Mouse (Mus musculus) G1E (cell line): ENCODE results near the gene Npw. TPM values are rescaled to one million over a fixed set of nuclear protein-coding genes. Genes with fewer than 3 reads are reported as not detected.

ENCODE experiments used
- ATAC-seq: 2 replicates; pipeline ENCODE4 v1.8.0; 2016; ENCODE audit warnings: mild to moderate bottlenecking; ENCODE audit not compliant: insufficient number of reproducible peaks, poor library complexity, low FRiP score, severe bottlenecking; ENCODE audit errors: extremely low read depth
- DNase-seq: peaks from one replicate; pipeline ENCODE4 v3.0.0; 2012; ENCODE audit warnings: low spot score
- H3K27me3 ChIP-seq: 2 replicates; pipeline ENCODE4 v1.6.1; 2012; ENCODE audit warnings: mild to moderate bottlenecking, low read length, inconsistent platforms; ENCODE audit not compliant: insufficient read depth
- H3K36me3 ChIP-seq: replicated peaks from 2 replicates; pipeline ENCODE3; 2012; ENCODE audit warnings: mild to moderate bottlenecking, inconsistent platforms
- H3K4me1 ChIP-seq: 2 replicates; pipeline ENCODE4 v1.6.1; 2012; ENCODE audit warnings: low read depth, low read length, inconsistent platforms, mixed read lengths; ENCODE audit not compliant: insufficient read depth
- H3K4me3 ChIP-seq: 2 replicates; pipeline ENCODE4 v1.5.1; 2012; ENCODE audit warnings: low read depth, mild to moderate bottlenecking, inconsistent platforms, low read length, moderate library complexity, mixed read lengths
- H3K9me3 ChIP-seq: replicated peaks from 2 replicates; pipeline ENCODE4 v1.6.1; 2012; ENCODE audit warnings: inconsistent platforms
- CTCF ChIP-seq: IDR thresholded peaks from 2 replicates; pipeline ENCODE4 v1.5.1; 2012; ENCODE audit warnings: low read depth, low read length, inconsistent platforms, mixed read lengths
- GATA1 ChIP-seq: IDR thresholded peaks from 2 replicates; pipeline ENCODE4 v1.6.1; 2012; ENCODE audit warnings: borderline replicate concordance, low read length, inconsistent platforms, mixed read lengths
- GATA2 ChIP-seq: IDR thresholded peaks from 2 replicates; pipeline ENCODE4 v1.6.1; 2012; ENCODE audit warnings: low read depth, low read length, inconsistent platforms, borderline replicate concordance
- POLR2AphosphoS5 ChIP-seq: IDR thresholded peaks from 2 replicates; pipeline ENCODE4 v1.6.1; 2012; ENCODE audit warnings: low read depth, low read length, inconsistent platforms; ENCODE audit not compliant: insufficient replicate concordance
- TAL1 ChIP-seq: conservative IDR thresholded peaks from 2 replicates; pipeline ENCODE4 v1.6.1; 2012; ENCODE audit warnings: low read depth, low read length, inconsistent platforms, mixed read lengths
- polyA plus RNA-seq: library from polyadenylated mRNA; stranded (reverse); fragments of >175 nt; gene quantifications from 2 replicates; pipeline ENCODE4 v1.2.3, GENCODE M21; 2012
- total RNA-seq, 2 experiments: library from RNA; stranded (forward) in 1 of 2; stranded (reverse) in 1 of 2; fragments of 200-1000 nt in 1 of 2; fragments of >200 nt in 1 of 2; fragmentation: Nextera tagmentation in 1 of 2; gene quantifications; 2 replicates each; pipeline ENCODE4 v1.2.3; 2014 to 2017

The Npw gene
- total and polyA plus RNA-seq, 3 experiments, result not detected

DNA sequence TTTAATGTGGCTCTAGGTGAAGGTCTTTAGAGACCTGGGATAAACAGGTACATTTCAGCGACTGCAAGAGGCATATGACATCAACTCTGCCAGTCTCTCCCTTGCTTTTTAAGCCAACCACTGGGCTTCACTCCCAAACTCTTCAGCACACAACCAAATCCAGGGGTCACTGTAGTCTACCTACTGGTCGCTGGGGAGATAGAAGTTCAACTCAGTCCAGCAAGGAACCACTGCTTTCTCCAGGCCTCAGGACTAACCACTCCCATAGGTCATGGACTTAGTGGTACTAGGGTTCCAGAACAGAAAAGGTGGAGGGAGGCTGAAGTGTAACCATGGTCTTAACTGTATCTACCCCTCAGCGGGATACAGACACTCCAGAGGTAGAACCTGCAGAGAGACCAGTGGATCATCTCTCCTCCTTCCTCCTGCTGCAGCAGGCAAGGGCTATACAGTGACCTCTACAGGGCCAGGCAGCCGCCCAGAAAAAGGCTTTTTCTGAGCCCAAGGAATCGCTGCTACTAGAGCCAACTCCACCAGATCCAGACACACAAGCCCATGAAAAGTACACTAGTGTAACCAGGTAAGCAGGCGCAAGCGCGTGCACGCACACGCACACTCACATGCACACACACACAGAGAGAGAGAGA lies 9.4 kb downstream of the Npw start:
- TF ChIP-seq POLR2AphosphoS5, result no peak
- TF ChIP-seq GATA2, result no peak
- TF ChIP-seq TAL1, result no peak
- TF ChIP-seq GATA1, result no peak
- TF ChIP-seq CTCF, result no peak
- no peak overlapping the region for H3K4me3 ChIP-seq
- no peaks in the 10 kb centered on the region for H3K9me3 ChIP-seq
- H3K4me1 ChIP-seq, result peaks cover 13% of the 10 kb centered on the region
- H3K27me3 ChIP-seq, result peaks cover 87% of the 10 kb centered on the region
- ATAC-seq, result no peak
- no peaks in the 10 kb centered on the region for H3K36me3 ChIP-seq
- DNase-seq, result no peak

DNA sequence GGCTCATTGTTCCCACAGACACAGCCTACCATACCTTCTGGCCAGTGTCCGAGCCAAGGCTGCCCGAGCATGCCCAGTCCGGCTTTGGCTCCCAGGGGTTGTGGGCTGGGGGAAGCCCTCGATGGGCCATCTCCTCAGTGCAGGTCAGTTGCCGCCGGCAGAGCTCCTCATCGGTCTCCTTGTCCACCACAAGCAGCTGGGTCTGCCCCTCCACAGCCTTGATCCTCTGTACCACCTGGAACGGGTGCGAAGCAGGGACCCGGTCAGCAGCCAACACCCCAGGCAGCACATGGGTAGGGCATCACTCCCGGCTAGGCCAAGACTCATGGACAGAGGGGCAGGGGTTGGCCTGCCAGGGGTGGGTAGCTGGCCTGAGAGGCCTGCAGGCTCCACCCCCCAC lies 10.8 kb downstream of the Npw start:
- TF ChIP-seq GATA1 (no peak), CTCF (no peak), GATA2 (no peak), POLR2AphosphoS5 (no peak), TAL1 (no peak)
- Histone ChIP-seq H3K4me1 (peaks cover 13% of the 10 kb centered on the region), H3K9me3 (no peaks in the 10 kb centered on the region), H3K4me3 (no peak overlapping the region), H3K27me3 (peaks cover 93% of the 10 kb centered on the region), H3K36me3 (no peaks in the 10 kb centered on the region)
- DNase-seq (no peak), ATAC-seq (no peak)

DNA sequence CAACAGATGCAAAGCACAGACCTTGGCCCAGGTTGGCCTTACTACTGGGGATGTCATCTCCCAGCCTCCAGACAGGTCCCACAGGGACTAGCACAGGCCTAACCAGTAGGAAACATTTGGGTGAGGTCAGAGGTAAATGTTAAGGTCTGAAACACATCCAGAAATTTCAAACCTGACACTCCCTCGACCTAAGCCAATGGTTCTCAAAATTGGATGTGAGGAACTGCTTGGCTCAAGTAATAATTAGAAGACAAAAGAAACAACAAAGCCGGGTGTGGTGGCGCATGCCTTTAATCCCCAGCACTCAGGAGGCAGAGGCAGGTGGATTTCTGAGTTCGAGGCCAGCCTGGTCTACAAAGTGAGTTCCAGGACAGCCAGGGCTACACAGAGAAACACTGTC lies 11.9 kb downstream of the Npw start:
- DNase-seq (no peak), ATAC-seq (no peak)
- H3K27me3 ChIP-seq, result peaks cover 94% of the 10 kb centered on the region
- no peaks in the 10 kb centered on the region for H3K36me3 ChIP-seq
- H3K4me3 ChIP-seq, result no peak overlapping the region
- H3K4me1 ChIP-seq, result peaks cover 13% of the 10 kb centered on the region
- no peak for TF ChIP-seq CTCF
- no peak for TF ChIP-seq TAL1
- no peak for TF ChIP-seq POLR2AphosphoS5
- TF ChIP-seq GATA1, result no peak
- TF ChIP-seq GATA2, result no peak
- H3K9me3 ChIP-seq, result no peaks in the 10 kb centered on the region

DNA sequence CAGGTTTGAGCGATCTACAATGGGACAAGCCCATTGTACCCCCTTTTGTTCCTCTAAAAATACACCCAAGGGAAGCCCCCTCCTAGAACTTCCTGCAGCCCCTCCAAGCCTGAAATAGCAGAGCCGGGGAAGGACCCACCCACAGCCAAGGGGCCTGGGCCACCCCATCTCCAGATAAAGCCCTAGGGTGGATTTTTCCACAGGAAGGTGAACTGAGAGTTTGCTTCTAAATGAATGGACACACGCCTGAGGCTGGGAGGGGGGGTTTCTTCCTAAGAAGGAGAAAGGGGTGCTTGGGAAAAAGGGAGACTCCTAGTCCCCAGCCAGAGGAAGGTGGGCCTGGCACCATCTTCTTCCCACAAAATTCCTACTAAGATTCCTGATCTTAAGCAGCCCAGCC lies 12.3 kb downstream of the Npw start:
- no peak for TF ChIP-seq GATA1
- no peak for TF ChIP-seq GATA2
- TF ChIP-seq POLR2AphosphoS5, result no peak
- no peak for TF ChIP-seq TAL1
- no peak for TF ChIP-seq CTCF
- no peaks in the 10 kb centered on the region for H3K36me3 ChIP-seq
- ATAC-seq, result no peak
- H3K4me1 ChIP-seq, result peaks cover 13% of the 10 kb centered on the region
- no peak for DNase-seq
- H3K27me3 ChIP-seq, result peaks cover 90% of the 10 kb centered on the region
- no peak overlapping the region for H3K4me3 ChIP-seq
- H3K9me3 ChIP-seq, result no peaks in the 10 kb centered on the region

DNA sequence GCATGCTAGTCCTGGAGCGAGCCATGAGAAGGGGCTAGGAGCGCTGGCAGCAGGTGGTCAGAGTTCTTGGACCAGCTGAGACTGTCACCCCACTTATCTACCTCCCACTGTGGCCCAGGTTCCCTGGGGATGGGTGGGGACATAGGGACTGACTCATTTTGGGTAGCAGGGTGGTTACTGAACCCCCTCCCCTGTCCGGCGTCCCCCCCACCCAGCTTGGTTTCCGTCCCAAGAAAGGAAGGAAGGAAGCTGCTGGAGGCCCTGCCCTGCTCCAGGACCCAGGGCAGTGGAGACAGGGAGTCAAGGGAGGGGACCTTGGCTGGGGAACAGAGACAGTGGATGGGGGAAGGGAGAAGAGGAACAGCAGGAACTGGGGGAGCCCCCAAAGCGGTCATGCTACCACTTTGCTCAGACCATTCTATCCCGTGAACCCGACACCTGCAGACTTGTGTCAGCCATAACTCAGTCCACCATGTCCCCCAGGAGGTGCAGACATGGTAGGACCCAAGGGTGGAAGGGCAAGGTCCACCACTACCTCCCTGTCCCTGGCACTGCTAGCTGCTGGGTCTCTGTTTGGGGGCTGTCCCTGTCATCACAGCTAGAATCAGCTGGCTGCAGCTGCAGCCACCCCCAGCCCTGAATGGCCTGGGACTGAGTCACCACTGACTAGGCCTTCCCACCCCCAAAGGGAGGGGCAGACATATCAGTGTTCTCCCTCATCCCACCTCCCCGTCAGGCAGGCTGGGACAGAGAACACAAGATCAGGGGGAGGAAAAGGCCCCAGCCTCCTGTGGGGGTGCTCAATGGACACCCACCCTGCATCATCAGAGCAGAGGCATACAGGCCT lies 13.2 kb downstream of the Npw start:
- no peak for DNase-seq

DNA sequence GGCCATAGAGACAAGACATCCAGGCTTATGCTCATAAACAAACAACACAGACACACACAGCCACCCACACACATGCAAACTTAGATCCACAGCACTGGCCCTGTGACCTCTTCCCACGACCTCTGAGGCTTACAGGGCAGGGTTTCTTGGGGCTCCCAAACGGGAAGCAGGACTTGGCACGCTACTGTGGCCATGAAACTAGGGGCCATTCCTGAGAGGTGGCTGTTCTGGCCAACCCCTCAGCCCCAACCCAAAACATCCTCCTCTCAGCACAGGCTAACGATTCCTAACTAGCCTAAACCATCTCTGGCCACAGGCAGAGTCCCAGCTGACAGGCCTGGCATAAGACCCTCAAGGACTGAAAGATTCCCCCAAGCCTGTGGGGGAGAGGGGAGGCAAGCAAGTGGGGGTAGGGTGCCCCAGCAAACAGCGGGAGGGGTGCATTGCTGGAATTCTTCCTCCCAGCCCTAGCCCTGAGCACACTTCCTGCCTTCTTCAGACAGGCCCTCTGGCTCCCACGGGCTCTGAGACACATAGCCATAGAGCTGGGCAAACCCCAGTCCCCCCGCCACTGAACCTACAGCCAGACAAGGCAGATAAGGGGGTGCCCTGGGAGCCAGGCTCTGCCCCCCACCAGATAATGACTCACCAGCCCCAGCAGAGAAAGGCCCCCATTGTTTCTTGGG lies 14.1 kb downstream of the Npw start:
- Histone ChIP-seq H3K36me3 (peaks cover 3% of the 10 kb centered on the region), H3K4me1 (0 out of 2 replicates have a peak, but pooled peaks cover 3% of the 10 kb centered on the region), H3K27me3 (peaks cover 72% of the 10 kb centered on the region), H3K4me3 (no peak overlapping the region), H3K9me3 (no peaks in the 10 kb centered on the region)
- DNase-seq (no peak), ATAC-seq (no peak)
- no peak for TF ChIP-seq CTCF
- no peak for TF ChIP-seq GATA2
- no peak for TF ChIP-seq POLR2AphosphoS5
- no peak for TF ChIP-seq GATA1
- TF ChIP-seq TAL1, result no peak

More for the DNA sequence above, 13.2 kb downstream of the Npw start:
- TF ChIP-seq GATA2 (no peak), GATA1 (no peak), POLR2AphosphoS5 (no peak), TAL1 (no peak), CTCF (no peak)
- H3K27me3 ChIP-seq, result peaks cover 81% of the 10 kb centered on the region
- H3K4me3 ChIP-seq, result no peak overlapping the region
- H3K36me3 ChIP-seq, result no peaks in the 10 kb centered on the region
- no peaks in the 10 kb centered on the region for H3K9me3 ChIP-seq
- peaks cover 10% of the 10 kb centered on the region; the same call in 1 of the 2 replicates for H3K4me1 ChIP-seq
- ATAC-seq, result no peak
